ENCODE assay signal across 8 mouse cellular contexts in the genomic region with DNA sequence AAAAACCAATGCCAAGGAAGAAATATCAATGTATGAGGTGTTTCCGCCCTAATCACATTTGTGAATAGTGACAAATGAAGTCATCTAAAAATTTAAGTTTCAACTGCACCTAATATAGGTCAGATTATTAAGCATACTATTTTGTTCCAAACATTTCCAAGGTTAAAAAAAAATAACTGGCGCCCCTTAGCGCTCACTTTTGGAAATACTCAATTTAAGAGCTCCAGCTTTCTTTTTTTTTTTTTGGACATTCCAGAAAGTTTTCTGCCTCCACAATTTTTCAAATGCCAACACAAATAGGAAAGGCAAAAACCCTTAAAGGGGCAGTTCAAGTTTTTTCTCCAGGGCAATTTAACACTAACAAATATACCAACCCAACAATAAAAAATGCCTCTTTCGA. TPM values are rescaled to one million over a fixed set of nuclear protein-coding genes. Genes with fewer than 3 reads are reported as not detected.
DNase-seq lines count a peak whose midpoint lies in the region; ATAC-seq and TF ChIP-seq lines count a peak whose summit lies in the region.

No protein-coding gene starts in this region.

- H3K9ac ChIP-seq in limb, embryonic 13.5 days, result peak overlapping the region; percentile 98
- peak overlapping the region; percentile 96; the same call in 1 of the 2 replicates for H3K9ac ChIP-seq in midbrain, postnatal 0 days (replicated peaks; ENCODE audit: low read length, poor library complexity, severe bottlenecking)

- TF ChIP-seq CTCF in left cerebral cortex, adult 2 months (IDR thresholded peaks at IDR 0.05), result peak; percentile 67
- peak; percentile 69 for TF ChIP-seq CTCF in midbrain, postnatal 0 days (IDR thresholded peaks at IDR 0.05)

- intact Hi-C loops in left cerebral cortex, adult 2 months (cut with DNase I), result loop anchor here (5.0 kb wide), 6 partner anchors 175 to 1655 kb away; partner anchors contain the start of genes Pacrg and Prkn
- intact Hi-C loops in heart, postnatal 14 days (cut with DNase I), result loop anchor here (2.0 to 5.0 kb wide), 7 partner anchors 222 to 1150 kb away; no protein-coding TSS in a partner anchor

- H3K9me3 ChIP-seq in embryonic facial prominence, embryonic 10.5 days, result no peaks in the 10 kb centered on the region
- H3K9me3 ChIP-seq in limb, embryonic 13.5 days, result no peaks in the 10 kb centered on the region
- no peaks in the 10 kb centered on the region for H3K9me3 ChIP-seq in midbrain, postnatal 0 days (ENCODE audit: low read length)

- H3K4me2 ChIP-seq in limb, embryonic 13.5 days (replicated peaks), result peak overlapping the region; percentile 63
- peak overlapping the region; percentile 52 for H3K4me2 ChIP-seq in midbrain, postnatal 0 days (ENCODE audit: low read depth, low read length, poor library complexity, severe bottlenecking)

- ATAC-seq in limb, embryonic 13.5 days (ENCODE audit: low FRiP score, low read depth), result no peak
- ATAC-seq in midbrain, postnatal 0 days (ENCODE audit: low FRiP score), result no peak

- DNase-seq in left cerebral cortex, adult 2 months (ENCODE audit: extremely low spot score in 1 of 2, low spot score in 2 of 2), result peak in 1 of 2 experiments; percentile 56
- DNase-seq in left cerebral cortex, adult 8-10 months (ENCODE audit: low spot score in 2 of 2), result no peak
- peak; percentile 89 for DNase-seq in NIH3T3 (ENCODE audit: low read depth)
- no peak for DNase-seq in embryonic facial prominence, embryonic 10.5 days (ENCODE audit: low spot score)
- DNase-seq in heart, postnatal 14 days, result peak; percentile 62 to 79
- DNase-seq in midbrain, postnatal 0 days (ENCODE audit: low spot score), result peak; percentile 88
- no peak for DNase-seq in ovary, adult 18-20 months (ENCODE audit: low spot score)

- H3K27ac ChIP-seq in left cerebral cortex, adult 2 months, result peak overlapping the region; percentile 91
- H3K27ac ChIP-seq in embryonic facial prominence, embryonic 10.5 days (replicated peaks), result peak overlapping the region; percentile 98
- peak overlapping the region; percentile 98 for H3K27ac ChIP-seq in limb, embryonic 13.5 days
- peak overlapping the region; percentile 97 for H3K27ac ChIP-seq in midbrain, postnatal 0 days (ENCODE audit: low read depth, low read length)

- H3K27me3 ChIP-seq in embryonic facial prominence, embryonic 10.5 days (replicated peaks; ENCODE audit: low read depth, poor library complexity, severe bottlenecking), result no peaks in the 10 kb centered on the region
- no peaks in the 10 kb centered on the region for H3K27me3 ChIP-seq in limb, embryonic 13.5 days
- no peaks in the 10 kb centered on the region for H3K27me3 ChIP-seq in midbrain, postnatal 0 days (ENCODE audit: insufficient read depth, low read length)

- peaks cover 5% of the 10 kb centered on the region for H3K36me3 ChIP-seq in embryonic facial prominence, embryonic 10.5 days (replicated peaks)
- no peaks in the 10 kb centered on the region for H3K36me3 ChIP-seq in limb, embryonic 13.5 days
- no peaks in the 10 kb centered on the region for H3K36me3 ChIP-seq in midbrain, postnatal 0 days (ENCODE audit: insufficient read depth, low read length)

- peaks cover 35% of the 10 kb centered on the region for H3K4me1 ChIP-seq in embryonic facial prominence, embryonic 10.5 days
- peaks cover 32% of the 10 kb centered on the region for H3K4me1 ChIP-seq in limb, embryonic 13.5 days
- peaks cover 12% of the 10 kb centered on the region for H3K4me1 ChIP-seq in midbrain, postnatal 0 days (ENCODE audit: insufficient read depth, low read length)

- H3K4me3 ChIP-seq in left cerebral cortex, adult 2 months, result peak overlapping the region; percentile 64
- H3K4me3 ChIP-seq in embryonic facial prominence, embryonic 10.5 days, result peak overlapping the region; percentile 81
- peak overlapping the region; percentile 82 for H3K4me3 ChIP-seq in limb, embryonic 13.5 days
- peak overlapping the region; percentile 89 for H3K4me3 ChIP-seq in midbrain, postnatal 0 days (ENCODE audit: low read depth, low read length)

- 10% methylated on average over 4 of the region's 4 CpGs for WGBS in embryonic facial prominence, embryonic 10.5 days
- WGBS in limb, embryonic 13.5 days, result 8% methylated on average over 4 of the region's 4 CpGs
- under 1% methylated on average over 4 of the region's 4 CpGs for WGBS in midbrain, postnatal 0 days

RNA-seq across cellular contexts. Expression of gene Qk, which starts 2.5 kb away (rescaled TPM):
- 100 to 1,000 TPM; 311 to 342 TPM for total RNA-seq in left cerebral cortex, adult 2 months (2021)
- total RNA-seq in left cerebral cortex, adult 8-10 months (2022), result 100 to 1,000 TPM; 375 to 387 (median 386) TPM
- polyA plus RNA-seq in embryonic facial prominence, embryonic 10.5 days (2016; fragmentation: Nextera tagmentation; extraction: Ambion mirVana), result 33.3 and 33.5 TPM in 2 replicates
- total RNA-seq in heart, postnatal 14 days (2021), result 100 to 1,000 TPM; 417 to 428 TPM
- 34.4 and 35.7 TPM in 2 replicates for polyA plus RNA-seq in limb, embryonic 13.5 days (2015; fragmentation: Nextera tagmentation; extraction: Ambion mirVana)
- total RNA-seq in midbrain, postnatal 0 days (2014; rRNA removed), result 293 and 297 TPM in 2 replicates
- polyA plus RNA-seq in midbrain, postnatal 0 days (2015; fragmentation: Nextera tagmentation; extraction: Ambion mirVana), result 43.3 and 47.4 TPM in 2 replicates

Comparison
In these comparisons a context has a peak if more than half of its experiments do, and no peak if none do; other contexts are left out.
1. DNase-seq: peak in NIH3T3 (single experiment), heart, postnatal 14 days (2 of 2) and midbrain, postnatal 0 days (single experiment); none in left cerebral cortex, adult 8-10 months (0 of 2), embryonic facial prominence, embryonic 10.5 days (single experiment) and ovary, adult 18-20 months (single experiment).
2. Peak in every context shown above with its lines, with median percentiles within 50 percentile points of each other: H3K27ac ChIP-seq and H3K4me3 ChIP-seq.